Mouse (Mus musculus): ENCODE measurements around the gene Jakmip3. TPM values are rescaled to one million over a fixed set of nuclear protein-coding genes. Genes with fewer than 3 reads are reported as not detected.

The Jakmip3 gene
- polyA plus RNA-seq, 1 experiment from 2014 or later, result 0.55 TPM

DNA sequence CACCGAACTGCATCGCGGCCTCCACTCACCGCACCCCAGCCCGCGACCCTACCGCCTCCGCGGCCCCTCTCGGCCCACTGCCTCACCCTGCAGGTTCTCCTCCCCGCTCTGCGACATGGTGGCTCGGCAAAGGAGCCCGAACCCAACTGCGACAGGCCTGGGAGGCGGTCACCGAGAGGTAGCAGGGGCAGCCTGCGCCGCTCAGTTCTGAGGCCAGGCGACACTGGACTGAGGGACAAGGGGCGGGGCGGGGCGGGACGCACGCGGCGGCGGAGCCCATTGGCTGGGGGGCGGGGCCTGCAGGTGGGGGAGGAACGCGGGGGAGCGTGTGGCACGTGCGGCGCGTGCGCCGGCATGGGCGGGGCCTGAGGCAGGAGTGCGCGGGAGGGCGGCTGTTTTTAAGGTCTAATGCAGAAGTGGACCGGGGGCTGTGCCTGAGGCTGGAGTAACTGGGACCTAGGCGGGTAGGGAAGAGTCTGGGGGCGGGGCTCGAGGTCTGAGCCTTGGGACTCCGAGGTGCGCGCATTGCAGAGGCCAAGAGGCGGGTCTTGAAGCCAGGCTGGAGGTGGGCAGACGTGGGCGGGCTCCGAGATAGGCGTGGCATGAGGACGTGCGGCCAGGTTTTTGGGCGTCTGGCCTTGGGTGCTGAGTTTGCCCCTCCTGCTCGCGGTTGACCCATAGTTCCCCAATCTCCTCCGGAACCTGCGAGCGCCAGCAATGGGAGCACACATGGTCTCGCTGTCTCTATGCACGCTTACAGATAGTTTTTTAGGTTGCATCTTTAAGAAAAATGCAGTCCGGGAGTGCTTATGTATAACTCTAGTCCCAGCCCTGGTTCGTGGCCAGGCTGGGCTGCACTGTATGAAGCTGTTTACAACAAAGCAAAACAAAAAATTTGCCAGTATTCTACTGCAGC is 31.0 kb upstream of the Jakmip3 start, which contains the start of gene Bnip3:
Gene Bnip3, minus strand, starts transcription at position 243 of the 916 bp plus-strand sequence.
- DNase-seq (ENCODE audit: low spot score) (peak; percentile 98), ATAC-seq (replicated peaks; ENCODE audit: low FRiP score) (peak; percentile 97)
- Histone ChIP-seq H3K27ac (ENCODE audit: low read depth, low read length) (no peak within 1 kb of the TSS; the same call in 1 of the 2 replicates), H3K9me3 (ENCODE audit: control insufficient read depth, low read length) (no peaks in the 10 kb centered on the region), H3K27me3 (ENCODE audit: control insufficient read depth, insufficient read depth, low read length) (no peaks in the 10 kb centered on the region), H3K36me3 (ENCODE audit: control insufficient read depth, insufficient read depth, low read length) (no peaks in the 10 kb centered on the region), H3K4me3 (ENCODE audit: low read depth, low read length) (peak within 1 kb of the TSS; percentile 55), H3K4me2 (ENCODE audit: low read depth, low read length, severe bottlenecking) (peak within 1 kb of the TSS; percentile 77), H3K9ac (ENCODE audit: low read length) (peak within 1 kb of the TSS; percentile 74), H3K4me1 (replicated peaks; ENCODE audit: control insufficient read depth, insufficient read depth, low read length) (peaks cover 4% of the 10 kb centered on the region; the same call in 1 of the 2 replicates)
- WGBS, result under 1% methylated on average over 66 of the region's 66 CpGs

DNA sequence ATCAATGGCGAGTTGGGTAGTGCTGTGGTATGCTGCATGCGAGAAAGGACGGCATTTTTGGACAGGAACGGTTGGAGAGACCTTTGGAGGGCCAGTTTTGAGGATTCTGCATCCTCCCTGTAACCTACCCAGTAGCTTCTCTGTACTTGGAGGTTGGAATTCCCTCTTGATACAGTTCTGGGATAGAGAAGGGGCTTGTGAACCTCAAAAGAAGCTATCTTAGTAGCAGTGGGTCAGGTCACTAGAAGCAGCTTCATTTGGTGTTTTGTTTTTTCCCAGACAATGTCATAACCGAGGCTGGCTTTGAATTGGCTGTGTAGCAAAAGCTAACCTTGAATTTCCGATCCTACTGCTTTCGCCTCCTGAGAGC is 30.4 kb upstream of the Jakmip3 start:
- peak overlapping the region; percentile 55 for H3K4me3 ChIP-seq (ENCODE audit: low read depth, low read length)
- no peaks in the 10 kb centered on the region for H3K36me3 ChIP-seq (ENCODE audit: control insufficient read depth, insufficient read depth, low read length)
- ATAC-seq (replicated peaks; ENCODE audit: low FRiP score), result no peak
- 24% methylated on average over 7 of the region's 7 CpGs for WGBS
- no peaks in the 10 kb centered on the region for H3K9me3 ChIP-seq (ENCODE audit: control insufficient read depth, low read length)
- no peak overlapping the region; the same call in 1 of the 2 replicates for H3K27ac ChIP-seq (ENCODE audit: low read depth, low read length)
- H3K4me2 ChIP-seq (ENCODE audit: low read depth, low read length, severe bottlenecking), result peak overlapping the region; percentile 77
- peak overlapping the region; percentile 28; the same call in 1 of the 2 replicates for H3K9ac ChIP-seq (ENCODE audit: low read length)
- DNase-seq (ENCODE audit: low spot score), result no peak
- H3K4me1 ChIP-seq (replicated peaks; ENCODE audit: control insufficient read depth, insufficient read depth, low read length), result peaks cover 4% of the 10 kb centered on the region; the same call in 1 of the 2 replicates
- H3K27me3 ChIP-seq (ENCODE audit: control insufficient read depth, insufficient read depth, low read length), result no peaks in the 10 kb centered on the region

DNA sequence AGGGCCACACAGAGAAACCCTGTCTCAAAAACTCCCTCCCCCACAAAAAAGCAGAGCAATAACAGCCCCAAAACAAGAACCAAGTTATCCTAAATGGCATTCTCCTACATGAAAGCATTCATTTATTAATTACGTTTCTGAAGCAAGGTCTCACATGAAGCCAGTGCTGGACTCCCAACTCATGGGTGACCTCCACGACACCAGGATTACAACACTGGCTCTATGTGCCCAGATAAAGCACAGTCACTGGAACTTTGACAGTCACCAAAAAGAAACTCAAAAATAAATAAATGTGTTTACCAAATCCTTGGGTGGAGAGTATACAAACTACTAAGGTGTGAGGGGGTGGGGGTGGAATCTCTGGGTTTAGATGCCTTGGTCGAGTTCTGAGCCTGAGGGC is 26.9 kb upstream of the Jakmip3 start:
- no peaks in the 10 kb centered on the region for H3K27me3 ChIP-seq (ENCODE audit: control insufficient read depth, insufficient read depth, low read length)
- H3K4me3 ChIP-seq (ENCODE audit: low read depth, low read length), result no peak overlapping the region
- ATAC-seq (replicated peaks; ENCODE audit: low FRiP score) (no peak), DNase-seq (ENCODE audit: low spot score) (no peak)
- H3K36me3 ChIP-seq (ENCODE audit: control insufficient read depth, insufficient read depth, low read length), result no peaks in the 10 kb centered on the region
- no peak overlapping the region for H3K27ac ChIP-seq (ENCODE audit: low read depth, low read length)
- H3K4me1 ChIP-seq (replicated peaks; ENCODE audit: control insufficient read depth, insufficient read depth, low read length), result peaks cover 4% of the 10 kb centered on the region; the same call in 1 of the 2 replicates
- H3K9me3 ChIP-seq (ENCODE audit: control insufficient read depth, low read length), result no peaks in the 10 kb centered on the region
- no peak overlapping the region for H3K4me2 ChIP-seq (ENCODE audit: low read depth, low read length, severe bottlenecking)
- WGBS, result 73% methylated on average over 3 of the region's 3 CpGs
- H3K9ac ChIP-seq (ENCODE audit: low read length), result no peak overlapping the region

DNA sequence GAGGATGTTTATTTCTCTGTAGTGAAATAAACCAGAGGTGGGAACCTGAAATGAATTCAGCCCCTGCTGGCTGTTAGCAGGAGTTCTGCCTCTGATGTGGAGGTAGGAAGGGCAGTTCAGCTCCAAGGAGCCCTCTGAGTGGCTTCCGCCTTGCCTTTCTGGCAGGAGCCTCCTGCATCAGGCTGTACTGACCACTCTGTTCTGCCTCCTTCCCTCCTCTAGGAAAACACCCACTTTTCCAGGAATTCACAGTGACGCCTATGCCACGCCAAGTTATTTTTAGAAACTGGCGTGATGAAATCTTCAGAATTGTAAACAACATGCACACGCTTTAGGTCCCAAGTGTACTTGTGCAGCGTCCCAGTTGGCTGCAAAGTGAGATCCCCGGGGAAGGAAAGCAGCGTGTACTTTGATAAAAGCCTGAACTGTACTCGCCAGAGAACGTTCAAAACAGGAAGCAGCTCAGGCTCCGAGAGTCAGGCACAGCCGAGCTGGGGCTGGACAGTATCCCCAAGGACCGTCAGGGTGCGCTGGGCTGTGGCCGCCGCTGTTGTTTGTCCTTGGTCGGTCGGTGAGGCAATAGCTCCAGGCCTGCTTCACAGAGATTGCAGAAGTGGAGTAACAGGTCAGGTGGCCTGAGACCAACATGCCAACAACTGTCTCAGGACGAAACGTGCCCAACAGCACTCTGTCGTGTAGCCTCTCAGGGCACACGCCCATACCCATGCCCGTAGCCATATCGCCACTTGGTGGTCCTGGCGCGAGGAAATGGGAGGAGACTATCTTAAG is 21.2 kb upstream of the Jakmip3 start:
- H3K9me3 ChIP-seq (ENCODE audit: control insufficient read depth, low read length), result no peaks in the 10 kb centered on the region
- ATAC-seq (replicated peaks; ENCODE audit: low FRiP score) (peak; percentile 49; the same call in 1 of the 2 replicates), DNase-seq (ENCODE audit: low spot score) (no peak)
- H3K27ac ChIP-seq (ENCODE audit: low read depth, low read length), result no peak overlapping the region
- peak overlapping the region; percentile 25 for H3K4me3 ChIP-seq (ENCODE audit: low read depth, low read length)
- no peaks in the 10 kb centered on the region for H3K27me3 ChIP-seq (ENCODE audit: control insufficient read depth, insufficient read depth, low read length)
- 5% methylated on average over 26 of the region's 26 CpGs for WGBS
- H3K4me1 ChIP-seq (replicated peaks; ENCODE audit: control insufficient read depth, insufficient read depth, low read length), result peaks cover 3% of the 10 kb centered on the region; the same call in 1 of the 2 replicates
- peak overlapping the region; percentile 57 for H3K4me2 ChIP-seq (ENCODE audit: low read depth, low read length, severe bottlenecking)
- no peaks in the 10 kb centered on the region for H3K36me3 ChIP-seq (ENCODE audit: control insufficient read depth, insufficient read depth, low read length)
- peak overlapping the region; percentile 44; the same call in 1 of the 2 replicates for H3K9ac ChIP-seq (ENCODE audit: low read length)

DNA sequence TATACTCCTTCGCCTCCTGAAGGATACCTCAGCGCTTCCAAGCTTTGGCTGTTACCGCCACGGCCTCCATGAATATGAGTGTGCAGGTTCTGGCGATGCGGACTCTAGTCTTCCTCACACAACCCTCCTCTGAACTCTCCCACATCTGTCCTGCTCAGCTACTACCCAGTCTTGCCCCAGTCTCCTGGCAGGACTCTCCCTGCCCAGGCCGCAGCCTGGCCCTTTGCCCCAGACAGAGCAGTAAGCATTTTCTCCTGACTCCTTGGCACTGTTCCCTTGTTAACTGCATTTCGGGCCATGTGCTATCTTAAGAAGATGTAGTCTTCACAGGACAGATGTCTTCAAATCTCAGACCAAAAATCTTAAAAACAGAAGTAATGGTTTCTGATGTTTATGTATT is 18.9 kb upstream of the Jakmip3 start:
- ATAC-seq (replicated peaks; ENCODE audit: low FRiP score) (no peak), DNase-seq (ENCODE audit: low spot score) (no peak)
- Histone ChIP-seq H3K4me2 (ENCODE audit: low read depth, low read length, severe bottlenecking) (no peak overlapping the region), H3K4me3 (ENCODE audit: low read depth, low read length) (no peak overlapping the region), H3K36me3 (ENCODE audit: control insufficient read depth, insufficient read depth, low read length) (no peaks in the 10 kb centered on the region), H3K27me3 (ENCODE audit: control insufficient read depth, insufficient read depth, low read length) (no peaks in the 10 kb centered on the region), H3K9ac (ENCODE audit: low read length) (no peak overlapping the region), H3K9me3 (ENCODE audit: control insufficient read depth, low read length) (no peaks in the 10 kb centered on the region), H3K27ac (ENCODE audit: low read depth, low read length) (no peak overlapping the region), H3K4me1 (replicated peaks; ENCODE audit: control insufficient read depth, insufficient read depth, low read length) (peaks cover 3% of the 10 kb centered on the region; the same call in 1 of the 2 replicates)
- 94% methylated on average over 8 of the region's 8 CpGs for WGBS

DNA sequence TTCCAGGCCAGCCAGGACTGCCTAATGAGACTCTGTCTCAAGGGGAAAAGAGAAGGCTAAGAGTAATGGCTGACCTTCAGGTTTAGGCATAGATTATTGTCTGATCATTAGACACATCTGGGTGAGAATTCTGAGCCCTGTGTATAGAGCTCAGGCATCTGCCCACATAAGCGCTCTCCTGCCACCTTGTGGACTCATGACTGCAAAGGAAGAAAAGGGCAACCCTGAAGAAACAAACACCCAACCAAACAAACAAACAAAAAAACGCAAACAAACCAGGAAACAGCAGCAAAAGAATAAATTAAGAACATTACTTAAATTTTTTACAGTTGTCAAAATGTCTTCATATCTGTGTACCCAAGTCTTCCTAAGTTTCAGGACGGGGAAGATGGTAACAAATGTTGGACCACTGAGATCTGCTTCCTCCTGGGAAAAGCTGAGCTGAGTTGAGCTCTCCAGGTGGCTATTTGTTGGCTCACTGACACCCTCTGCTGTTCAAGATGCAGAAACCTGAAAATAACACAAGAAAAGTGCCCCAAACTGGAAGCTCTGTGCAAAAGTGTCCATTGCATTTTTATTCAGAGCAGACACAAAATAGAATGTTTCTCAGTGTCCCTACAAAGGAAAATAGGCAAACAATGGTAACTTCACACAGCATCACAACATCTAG is 16.6 kb upstream of the Jakmip3 start:
- ATAC-seq (replicated peaks; ENCODE audit: low FRiP score) (no peak; the same call in 1 of the 2 replicates), DNase-seq (ENCODE audit: low spot score) (no peak)
- Histone ChIP-seq H3K27me3 (ENCODE audit: control insufficient read depth, insufficient read depth, low read length) (no peaks in the 10 kb centered on the region), H3K36me3 (ENCODE audit: control insufficient read depth, insufficient read depth, low read length) (no peaks in the 10 kb centered on the region), H3K4me3 (ENCODE audit: low read depth, low read length) (no peak overlapping the region), H3K4me2 (ENCODE audit: low read depth, low read length, severe bottlenecking) (no peak overlapping the region), H3K4me1 (replicated peaks; ENCODE audit: control insufficient read depth, insufficient read depth, low read length) (peaks cover 3% of the 10 kb centered on the region; the same call in 1 of the 2 replicates), H3K27ac (ENCODE audit: low read depth, low read length) (no peak overlapping the region), H3K9ac (ENCODE audit: low read length) (no peak overlapping the region), H3K9me3 (ENCODE audit: control insufficient read depth, low read length) (no peaks in the 10 kb centered on the region)
- 14% methylated on average over 3 of the region's 3 CpGs for WGBS

DNA sequence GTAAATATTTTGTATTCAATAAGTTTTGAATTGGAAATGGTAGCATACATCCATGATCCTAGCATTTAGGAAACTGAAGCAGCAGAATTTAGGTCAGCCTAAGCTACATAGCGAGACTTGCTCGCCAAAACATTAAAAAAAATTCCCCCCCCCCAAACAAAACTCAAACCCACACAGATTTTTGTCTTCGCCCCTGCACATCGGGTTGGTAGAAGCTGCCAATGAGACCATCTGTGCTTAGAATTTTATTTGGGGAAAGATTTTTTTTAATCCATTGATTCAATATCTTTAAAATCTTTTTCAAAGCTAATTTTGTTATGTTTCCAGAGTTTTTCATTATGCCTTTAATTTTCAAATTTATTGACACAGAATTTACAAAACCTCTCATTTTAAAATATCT is 12.1 kb upstream of the Jakmip3 start:
- Histone ChIP-seq H3K27ac (ENCODE audit: low read depth, low read length) (no peak overlapping the region), H3K27me3 (ENCODE audit: control insufficient read depth, insufficient read depth, low read length) (no peaks in the 10 kb centered on the region), H3K4me3 (ENCODE audit: low read depth, low read length) (no peak overlapping the region), H3K36me3 (ENCODE audit: control insufficient read depth, insufficient read depth, low read length) (no peaks in the 10 kb centered on the region), H3K9ac (ENCODE audit: low read length) (no peak overlapping the region), H3K4me2 (ENCODE audit: low read depth, low read length, severe bottlenecking) (no peak overlapping the region), H3K9me3 (ENCODE audit: control insufficient read depth, low read length) (no peaks in the 10 kb centered on the region), H3K4me1 (replicated peaks; ENCODE audit: control insufficient read depth, insufficient read depth, low read length) (no peaks in the 10 kb centered on the region)
- WGBS, result 93% methylated on average over 4 of the region's 4 CpGs
- DNase-seq (ENCODE audit: low spot score) (peak; percentile 6), ATAC-seq (replicated peaks; ENCODE audit: low FRiP score) (no peak)

DNA sequence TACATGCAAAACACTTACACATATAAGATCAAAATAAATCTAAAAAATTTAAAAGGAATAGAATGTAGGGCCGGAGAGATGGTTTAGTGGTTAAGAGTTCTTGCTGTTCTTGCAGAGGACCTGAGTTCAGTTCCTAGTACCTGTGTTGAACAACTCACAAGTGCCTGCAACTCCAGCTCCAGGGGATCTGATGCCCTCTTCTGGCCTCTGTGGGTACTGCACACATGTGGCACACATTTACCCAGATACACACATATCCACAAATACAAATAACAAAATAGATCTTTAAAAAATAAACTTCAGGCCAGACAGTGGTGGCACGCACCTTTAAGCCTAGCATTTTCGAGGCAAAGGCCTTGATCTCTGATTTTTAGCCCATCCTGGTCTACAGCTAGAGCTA is 6.0 kb upstream of the Jakmip3 start:
- ATAC-seq (replicated peaks; ENCODE audit: low FRiP score), result no peak

More for the DNA sequence above, 6.0 kb upstream of the Jakmip3 start:
- Histone ChIP-seq H3K36me3 (ENCODE audit: control insufficient read depth, insufficient read depth, low read length) (no peaks in the 10 kb centered on the region), H3K27me3 (ENCODE audit: control insufficient read depth, insufficient read depth, low read length) (peaks cover 7% of the 10 kb centered on the region), H3K9me3 (ENCODE audit: control insufficient read depth, low read length) (no peaks in the 10 kb centered on the region; the same call in 1 of the 2 replicates), H3K9ac (ENCODE audit: low read length) (no peak overlapping the region), H3K27ac (ENCODE audit: low read depth, low read length) (no peak overlapping the region), H3K4me2 (ENCODE audit: low read depth, low read length, severe bottlenecking) (no peak overlapping the region), H3K4me3 (ENCODE audit: low read depth, low read length) (no peak overlapping the region), H3K4me1 (replicated peaks; ENCODE audit: control insufficient read depth, insufficient read depth, low read length) (no peaks in the 10 kb centered on the region)
- DNase-seq (ENCODE audit: low spot score), result no peak
- WGBS, result 87% methylated on average over 3 of the region's 3 CpGs
